Mouse (Mus musculus): ENCODE data around the gene Slc9b2. TPM values are rescaled to one million over a fixed set of nuclear protein-coding genes. Genes with fewer than 3 reads are reported as not detected.
A peak's percentile ranks its signal among the peaks of the same experiment; 100 is the strongest.

Gene Slc9b2
- 0.11 TPM in 1 of 2 replicates, not detected in the other for polyA plus RNA-seq (2015; fragmentation: Nextera tagmentation; extraction: Ambion mirVana)

DNA sequence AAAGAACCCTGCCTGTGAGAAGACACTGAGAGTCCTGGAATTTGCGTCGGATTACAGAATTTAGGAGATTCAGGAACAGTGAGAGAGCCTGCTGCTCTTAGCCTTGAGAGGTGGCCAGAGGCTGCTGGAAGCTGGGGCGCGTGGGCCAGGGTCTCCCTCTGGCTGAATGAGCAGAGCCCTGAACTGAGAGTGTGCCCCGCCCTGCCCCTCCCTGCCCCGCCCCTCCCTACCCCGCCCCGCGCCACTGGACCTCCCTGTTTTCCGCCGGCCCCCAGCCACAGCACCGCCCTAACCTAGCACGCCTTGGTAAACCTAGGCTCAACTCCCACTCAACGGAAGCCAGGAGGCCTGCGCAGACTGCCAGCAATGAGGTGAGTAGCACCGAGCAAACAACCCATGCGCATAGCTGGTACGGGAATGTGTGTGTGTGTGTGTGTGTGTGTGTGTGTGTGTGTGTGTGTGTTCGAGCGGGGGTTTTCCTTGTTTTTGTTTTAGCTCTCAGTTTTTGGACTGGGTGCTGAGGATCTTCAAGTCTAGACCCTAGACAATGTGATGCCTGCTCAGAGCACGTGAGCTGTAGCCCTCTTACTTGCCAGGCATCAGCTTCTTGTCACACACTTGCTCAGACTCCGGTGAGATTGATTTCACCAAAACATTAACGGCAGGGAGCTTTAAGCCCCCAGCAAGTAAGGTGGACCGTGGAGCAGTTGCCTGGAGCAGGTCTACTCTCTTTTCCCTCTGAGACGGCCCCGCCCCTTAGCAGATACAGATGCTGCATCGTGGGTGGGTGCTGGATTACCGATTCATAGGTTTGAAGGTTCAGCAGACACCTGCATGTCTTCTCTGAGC lies at the start of gene Slc9b2:
Gene Slc9b2, plus strand, starts transcription at position 290 of the 849 bp plus-strand sequence.
- Histone ChIP-seq H3K4me3 (ENCODE audit: low read depth, low read length) (peak within 1 kb of the TSS; percentile 35), H3K27ac (ENCODE audit: low read depth) (no peak within 1 kb of the TSS), H3K9me3 (ENCODE audit: low read length) (no peaks in the 10 kb centered on the region), H3K9ac (replicated peaks) (no peak within 1 kb of the TSS), H3K4me2 (ENCODE audit: low read depth, low read length) (peak within 1 kb of the TSS; percentile 72), H3K4me1 (ENCODE audit: insufficient read depth) (peaks cover 7% of the 10 kb centered on the region), H3K27me3 (ENCODE audit: insufficient read depth, low read length) (0 out of 2 replicates have a peak, but pooled peaks cover 3% of the 10 kb centered on the region), H3K36me3 (replicated peaks; ENCODE audit: insufficient read depth, low read length) (no peaks in the 10 kb centered on the region)
- WGBS (ENCODE audit: insufficient replicate concordance), result 11% methylated on average over 25 of the region's 28 CpGs
- DNase-seq (peak; percentile 55), ATAC-seq (peak; percentile 95)
- TF ChIP-seq EP300 (IDR thresholded peaks at IDR 0.05; ENCODE audit: low read depth) (no peak), CTCF (IDR thresholded peaks at IDR 0.05; ENCODE audit: low read depth) (no peak)

DNA sequence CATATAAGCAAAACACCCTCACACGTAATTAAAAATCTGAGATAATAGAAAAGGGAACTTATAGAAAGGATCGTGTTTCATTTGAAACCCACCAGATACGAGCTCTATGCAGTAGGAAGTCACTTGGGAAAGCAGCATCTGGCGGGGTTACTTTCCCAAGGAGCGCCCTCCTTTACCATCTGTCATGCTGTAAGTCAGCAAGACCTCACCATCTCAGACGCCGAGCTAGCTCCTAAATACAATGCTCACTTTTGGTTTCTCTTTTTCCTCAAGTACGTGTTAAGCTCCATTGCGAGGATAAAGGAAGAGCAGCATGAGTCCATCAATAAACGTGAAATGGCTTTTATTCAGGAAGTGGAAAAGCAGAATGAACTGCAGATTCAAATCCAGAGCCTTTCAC lies 48.6 kb upstream of the Slc9b2 start:
- Histone ChIP-seq H3K27ac (ENCODE audit: low read depth) (no peak overlapping the region), H3K9ac (replicated peaks) (no peak overlapping the region), H3K4me1 (ENCODE audit: insufficient read depth) (no peaks in the 10 kb centered on the region), H3K9me3 (ENCODE audit: low read length) (no peaks in the 10 kb centered on the region), H3K36me3 (replicated peaks; ENCODE audit: insufficient read depth, low read length) (peaks cover 79% of the 10 kb centered on the region), H3K27me3 (ENCODE audit: insufficient read depth, low read length) (no peaks in the 10 kb centered on the region), H3K4me2 (ENCODE audit: low read depth, low read length) (no peak overlapping the region), H3K4me3 (ENCODE audit: low read depth, low read length) (no peak overlapping the region)
- WGBS (ENCODE audit: insufficient replicate concordance), result 91% methylated on average over 10 of the region's 10 CpGs
- ATAC-seq (no peak), DNase-seq (no peak)
- TF ChIP-seq CTCF (IDR thresholded peaks at IDR 0.05; ENCODE audit: low read depth) (no peak), EP300 (IDR thresholded peaks at IDR 0.05; ENCODE audit: low read depth) (no peak)

DNA sequence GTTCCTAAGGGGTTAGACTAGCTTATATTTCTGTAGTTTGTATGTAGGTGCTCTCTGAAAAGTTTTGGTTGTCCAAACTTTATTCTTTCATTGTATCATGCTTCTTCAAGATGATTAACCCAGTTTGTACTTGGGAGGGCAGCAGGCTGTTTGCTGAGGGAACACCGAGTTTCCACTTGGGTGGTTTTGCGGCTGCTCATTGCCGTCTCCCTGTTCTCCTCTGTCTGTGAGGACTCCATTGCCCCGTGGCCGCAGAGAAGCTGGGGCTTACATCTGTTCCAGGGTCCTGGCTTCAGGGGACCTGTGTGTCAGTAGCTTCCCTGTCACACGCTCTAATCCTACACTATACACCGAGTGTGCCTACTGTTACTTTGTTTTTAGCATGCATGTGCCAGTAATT lies 47.3 kb upstream of the Slc9b2 start:
- no peak for TF ChIP-seq CTCF (IDR thresholded peaks at IDR 0.05; ENCODE audit: low read depth)
- no peak for TF ChIP-seq EP300 (IDR thresholded peaks at IDR 0.05; ENCODE audit: low read depth)
- no peak overlapping the region for H3K4me3 ChIP-seq (ENCODE audit: low read depth, low read length)
- no peak overlapping the region for H3K27ac ChIP-seq (ENCODE audit: low read depth)
- H3K9ac ChIP-seq (replicated peaks), result no peak overlapping the region
- H3K4me2 ChIP-seq (ENCODE audit: low read depth, low read length), result no peak overlapping the region
- 95% methylated on average over 7 of the region's 7 CpGs for WGBS (ENCODE audit: insufficient replicate concordance)
- DNase-seq, result no peak
- H3K9me3 ChIP-seq (ENCODE audit: low read length), result no peaks in the 10 kb centered on the region
- H3K4me1 ChIP-seq (ENCODE audit: insufficient read depth), result no peaks in the 10 kb centered on the region
- ATAC-seq, result no peak
- peaks cover 89% of the 10 kb centered on the region for H3K36me3 ChIP-seq (replicated peaks; ENCODE audit: insufficient read depth, low read length)
- no peaks in the 10 kb centered on the region for H3K27me3 ChIP-seq (ENCODE audit: insufficient read depth, low read length)

DNA sequence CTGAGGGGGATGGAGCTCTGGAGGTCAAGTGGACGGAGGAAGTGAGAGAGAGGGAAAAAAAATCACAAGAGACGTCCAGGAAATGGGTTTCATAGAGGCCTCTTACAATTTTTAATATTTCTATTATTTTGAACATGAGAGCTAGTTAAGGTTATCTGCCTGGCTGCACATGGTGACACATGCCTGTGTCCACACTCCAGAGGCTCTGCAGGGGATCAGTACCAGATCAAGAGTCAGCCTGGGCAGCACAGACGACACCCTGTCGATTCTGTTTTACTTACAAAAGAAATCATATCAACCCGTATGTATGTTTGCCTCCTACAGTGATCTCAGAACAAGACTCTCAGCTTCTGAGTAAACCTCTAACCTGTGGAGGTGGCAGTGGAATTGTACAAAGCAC lies 38.9 kb upstream of the Slc9b2 start:
- Histone ChIP-seq H3K4me1 (ENCODE audit: insufficient read depth) (no peaks in the 10 kb centered on the region), H3K4me3 (ENCODE audit: low read depth, low read length) (no peak overlapping the region), H3K9ac (replicated peaks) (no peak overlapping the region), H3K9me3 (ENCODE audit: low read length) (no peaks in the 10 kb centered on the region), H3K36me3 (replicated peaks; ENCODE audit: insufficient read depth, low read length) (peaks cover 76% of the 10 kb centered on the region), H3K27ac (ENCODE audit: low read depth) (no peak overlapping the region), H3K4me2 (ENCODE audit: low read depth, low read length) (no peak overlapping the region), H3K27me3 (ENCODE audit: insufficient read depth, low read length) (no peaks in the 10 kb centered on the region)
- DNase-seq (no peak), ATAC-seq (no peak)
- TF ChIP-seq EP300 (IDR thresholded peaks at IDR 0.05; ENCODE audit: low read depth), result no peak
- TF ChIP-seq CTCF (IDR thresholded peaks at IDR 0.05; ENCODE audit: low read depth), result no peak
- WGBS (ENCODE audit: insufficient replicate concordance), result 90% methylated on average over 5 of the region's 5 CpGs

DNA sequence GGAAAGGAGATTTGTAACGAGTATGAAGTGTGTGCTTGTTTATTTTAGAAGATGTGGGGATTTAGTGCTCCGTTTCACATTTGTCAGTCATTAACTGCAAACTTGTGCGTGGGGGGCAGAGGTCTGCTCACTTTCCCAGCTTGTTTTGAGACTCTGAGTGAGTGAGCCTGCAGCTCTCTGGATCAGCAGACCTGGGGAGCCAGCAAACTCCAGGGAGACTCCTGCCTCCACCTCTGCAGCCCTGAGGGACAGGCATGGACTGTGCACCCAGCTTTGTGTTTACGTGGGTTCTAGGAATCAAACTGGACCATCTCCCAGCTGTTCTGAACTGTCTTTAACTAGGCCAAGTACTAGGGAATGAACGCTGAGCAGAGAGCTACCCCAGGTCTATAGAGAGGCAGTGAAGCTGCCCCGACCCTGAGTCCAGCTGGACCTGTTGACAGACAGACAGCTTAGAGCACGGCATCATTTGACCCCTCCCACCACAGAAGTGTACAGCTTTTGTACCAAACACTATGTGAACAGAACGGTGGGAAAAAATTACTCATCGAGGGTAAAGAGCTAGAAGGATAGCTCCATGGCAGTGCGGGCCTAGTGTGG lies 38.0 kb upstream of the Slc9b2 start:
- no peak overlapping the region for H3K4me3 ChIP-seq (ENCODE audit: low read depth, low read length)
- 70% methylated on average over 10 of the region's 10 CpGs for WGBS (ENCODE audit: insufficient replicate concordance)
- H3K4me2 ChIP-seq (ENCODE audit: low read depth, low read length), result no peak overlapping the region
- no peak overlapping the region for H3K9ac ChIP-seq (replicated peaks)
- TF ChIP-seq EP300 (IDR thresholded peaks at IDR 0.05; ENCODE audit: low read depth) (no peak), CTCF (IDR thresholded peaks at IDR 0.05; ENCODE audit: low read depth) (no peak)
- peaks cover 68% of the 10 kb centered on the region for H3K36me3 ChIP-seq (replicated peaks; ENCODE audit: insufficient read depth, low read length)
- H3K9me3 ChIP-seq (ENCODE audit: low read length), result no peaks in the 10 kb centered on the region
- H3K4me1 ChIP-seq (ENCODE audit: insufficient read depth), result no peaks in the 10 kb centered on the region
- H3K27me3 ChIP-seq (ENCODE audit: insufficient read depth, low read length), result no peaks in the 10 kb centered on the region
- DNase-seq, result no peak
- peak; percentile 71 for ATAC-seq
- peak overlapping the region; percentile 29 for H3K27ac ChIP-seq (ENCODE audit: low read depth)

DNA sequence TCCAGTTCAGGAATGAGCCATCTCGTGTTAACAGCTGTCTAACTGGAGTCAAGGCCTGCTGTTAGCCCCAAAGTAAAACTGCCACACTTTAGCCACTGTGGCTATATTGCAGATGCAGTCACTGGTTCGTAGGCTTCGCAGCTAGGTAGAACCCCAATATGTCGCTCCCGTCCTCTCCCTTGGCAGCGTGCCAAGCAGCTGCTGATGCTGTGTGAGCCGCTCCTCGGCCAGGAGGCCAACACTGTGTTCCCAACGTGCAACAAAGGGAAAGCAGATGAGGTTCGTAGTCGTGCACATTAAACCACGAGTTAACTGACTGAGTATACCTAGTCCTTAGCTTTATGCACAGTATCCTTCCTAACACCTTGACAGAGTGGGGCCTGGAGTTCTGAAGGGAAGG lies 34.9 kb upstream of the Slc9b2 start:
- Histone ChIP-seq H3K27ac (ENCODE audit: low read depth) (no peak overlapping the region), H3K4me1 (ENCODE audit: insufficient read depth) (no peaks in the 10 kb centered on the region), H3K4me2 (ENCODE audit: low read depth, low read length) (no peak overlapping the region), H3K36me3 (replicated peaks; ENCODE audit: insufficient read depth, low read length) (peaks cover 42% of the 10 kb centered on the region), H3K4me3 (ENCODE audit: low read depth, low read length) (no peak overlapping the region), H3K9ac (replicated peaks) (no peak overlapping the region), H3K27me3 (ENCODE audit: insufficient read depth, low read length) (no peaks in the 10 kb centered on the region), H3K9me3 (ENCODE audit: low read length) (no peaks in the 10 kb centered on the region)
- ATAC-seq (no peak), DNase-seq (no peak)
- TF ChIP-seq CTCF (IDR thresholded peaks at IDR 0.05; ENCODE audit: low read depth) (no peak), EP300 (IDR thresholded peaks at IDR 0.05; ENCODE audit: low read depth) (no peak)
- WGBS (ENCODE audit: insufficient replicate concordance), result 88% methylated on average over 12 of the region's 12 CpGs

Measured in liver, postnatal 0 days (tissue).